ENCODE assay signal across 12 mouse cellular contexts in the genomic region with DNA sequence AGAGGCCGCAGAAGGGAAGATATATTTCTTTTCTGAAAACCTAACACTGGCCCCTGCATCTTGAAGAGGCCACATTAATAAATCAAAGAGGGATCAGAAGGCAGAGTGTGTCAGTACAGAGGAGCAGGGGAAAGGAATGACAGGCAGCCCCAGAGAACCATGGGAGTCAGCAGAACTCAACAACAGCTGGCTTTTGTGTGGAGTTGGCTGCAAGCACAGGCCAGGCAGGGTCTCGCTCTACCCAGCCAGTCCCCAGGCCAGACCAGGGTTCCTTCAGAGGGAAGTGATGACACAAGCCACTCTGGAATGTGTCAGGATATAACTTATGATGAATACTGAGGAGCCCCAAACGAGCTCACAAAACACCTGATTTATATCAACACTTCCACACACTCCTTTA. TPM values are rescaled to one million over a fixed set of nuclear protein-coding genes. Genes with fewer than 3 reads are reported as not detected.
DNase-seq lines count a peak whose midpoint lies in the region; ATAC-seq and TF ChIP-seq lines count a peak whose summit lies in the region.
"Had no signal": no experiment of that assay in that cellular context is flagged by ENCODE, and none has a peak within 500 bp of the region (broad histone marks: within the 10 kb centered on the region; RNA-seq: fewer than 3 reads in every experiment).

No protein-coding gene starts in this region.

- intact Hi-C loops in gastrocnemius, adult 2 months (cut with DNase I), result no loop called here

- peak; percentile 72; the same call in 1 of the 2 replicates for ATAC-seq in lung, embryonic 15.5 days (ENCODE audit: borderline replicate concordance, extremely low read depth, low FRiP score, low TSS enrichment)
- ATAC-seq in limb, embryonic 13.5 days (ENCODE audit: low FRiP score, low read depth), result peak; percentile 61
- peak; percentile 38; the same call in 1 of the 2 replicates for ATAC-seq in stomach, postnatal 0 days (ENCODE audit: low FRiP score, low TSS enrichment)
- ATAC-seq in activated CD4-positive, CD25-positive, alpha-beta regulatory T cell, adult 4 months, result no peak

- no peaks in the 10 kb centered on the region for H3K9me3 ChIP-seq in lung, embryonic 15.5 days
- no peaks in the 10 kb centered on the region for H3K9me3 ChIP-seq in limb, embryonic 13.5 days
- no peaks in the 10 kb centered on the region for H3K9me3 ChIP-seq in stomach, postnatal 0 days (ENCODE audit: control insufficient read depth, low read length)
- H3K9me3 ChIP-seq: liver, embryonic 13.5 days had no signal

- TF ChIP-seq POLR2A in lung, adult 2 months (IDR thresholded peaks at IDR 0.05; ENCODE audit: borderline replicate concordance, extremely low read depth, low read depth, low read length), result no peak

- no peak overlapping the region for H3K9ac ChIP-seq in lung, embryonic 15.5 days
- no peak overlapping the region for H3K9ac ChIP-seq in limb, embryonic 13.5 days
- H3K9ac ChIP-seq in stomach, postnatal 0 days (ENCODE audit: low read length), result no peak overlapping the region
- H3K9ac ChIP-seq: liver, embryonic 13.5 days had no signal

- peaks cover 8% of the 10 kb centered on the region for H3K36me3 ChIP-seq in lung, embryonic 15.5 days
- peaks cover 41% of the 10 kb centered on the region for H3K36me3 ChIP-seq in limb, embryonic 13.5 days
- no peaks in the 10 kb centered on the region for H3K36me3 ChIP-seq in stomach, postnatal 0 days (ENCODE audit: control insufficient read depth, insufficient read depth, low read length)

- 37% methylated on average over 3 of the region's 3 CpGs for WGBS in lung, embryonic 15.5 days
- WGBS in lung, adult 2 months, result 57% methylated on average over 3 of the region's 3 CpGs
- 39% methylated on average over 3 of the region's 3 CpGs for whole genome bisulfite sequencing in limb, embryonic 13.5 days
- 35% methylated on average over 3 of the region's 3 CpGs for WGBS in stomach, postnatal 0 days

- TF ChIP-seq CTCF in lung, adult 2 months (IDR thresholded peaks at IDR 0.05; ENCODE audit: insufficient read depth, low read length), result no peak
- no peak for TF ChIP-seq CTCF in stomach, postnatal 0 days (IDR thresholded peaks at IDR 0.05; ENCODE audit: low read depth)
- TF ChIP-seq CTCF in gastrocnemius, adult 2 months (IDR thresholded peaks at IDR 0.05), result no peak

- H3K27ac ChIP-seq in lung, embryonic 15.5 days, result no peak overlapping the region
- peak overlapping the region; percentile 65 for H3K27ac ChIP-seq in limb, embryonic 13.5 days
- H3K27ac ChIP-seq in stomach, postnatal 0 days (replicated peaks), result no peak overlapping the region
- H3K27ac ChIP-seq in gastrocnemius, adult 2 months, result no peak overlapping the region; the same call in 1 of the 2 replicates
- H3K27ac ChIP-seq: liver, embryonic 13.5 days had no signal

- H3K4me2 ChIP-seq in lung, embryonic 15.5 days, result no peak overlapping the region
- H3K4me2 ChIP-seq in limb, embryonic 13.5 days (replicated peaks), result no peak overlapping the region
- no peak overlapping the region for H3K4me2 ChIP-seq in stomach, postnatal 0 days (replicated peaks; ENCODE audit: low read depth)
- H3K4me2 ChIP-seq: liver, embryonic 13.5 days had no signal

- H3K4me1 ChIP-seq in lung, embryonic 15.5 days, result no peaks in the 10 kb centered on the region
- H3K4me1 ChIP-seq in lung, adult 2 months (ENCODE audit: control insufficient read depth, insufficient read depth, low read length), result no peaks in the 10 kb centered on the region
- peaks cover 20% of the 10 kb centered on the region for H3K4me1 ChIP-seq in limb, embryonic 13.5 days
- H3K4me1 ChIP-seq in stomach, postnatal 0 days (replicated peaks; ENCODE audit: control insufficient read depth, insufficient read depth), result no peaks in the 10 kb centered on the region
- H3K4me1 ChIP-seq: liver, embryonic 13.5 days had no signal

- DNase-seq in lung, adult 2 months, result no peak
- peak; percentile 46 for DNase-seq in kidney, adult 11 months
- DNase-seq in stomach, postnatal 0 days (ENCODE audit: low spot score), result no peak
- no peak for DNase-seq in cerebellum, postnatal 36 days
- no peak for DNase-seq in gastrocnemius, adult 2 months
- DNase-seq: gastrocnemius, postnatal 36 days; liver, embryonic 13.5 days; right cerebral cortex, postnatal 14 days; thymus, postnatal 14 days had no signal

- TF ChIP-seq EP300 in stomach, postnatal 0 days (optimal IDR thresholded peaks at IDR 0.05), result no peak

- no peak overlapping the region for H3K4me3 ChIP-seq in lung, embryonic 15.5 days
- no peak overlapping the region for H3K4me3 ChIP-seq in lung, adult 2 months (replicated peaks; ENCODE audit: extremely low read depth, low read depth, low read length)
- no peak overlapping the region for H3K4me3 ChIP-seq in limb, embryonic 13.5 days
- H3K4me3 ChIP-seq in stomach, postnatal 0 days (ENCODE audit: low read depth, low read length), result no peak overlapping the region
- no peak overlapping the region for H3K4me3 ChIP-seq in gastrocnemius, adult 2 months
- H3K4me3 ChIP-seq: liver, embryonic 13.5 days had no signal

- no peaks in the 10 kb centered on the region for H3K27me3 ChIP-seq in lung, embryonic 15.5 days
- H3K27me3 ChIP-seq in limb, embryonic 13.5 days, result no peaks in the 10 kb centered on the region
- H3K27me3 ChIP-seq in stomach, postnatal 0 days (ENCODE audit: control insufficient read depth, insufficient read depth, low read length), result no peaks in the 10 kb centered on the region
- H3K27me3 ChIP-seq: liver, embryonic 13.5 days had no signal

RNA-seq across cellular contexts. Expression of a gene that starts 11.9 kb away (rescaled TPM):
- 48.4 and 50.2 TPM in 2 replicates for polyA plus RNA-seq in lung, embryonic 15.5 days (2015; fragmentation: Nextera tagmentation; extraction: Ambion mirVana)
- polyA plus RNA-seq in lung, adult 2 months (2012; rRNA removed), result 8.1 and 16.5 TPM in 2 replicates
- polyA plus RNA-seq in limb, embryonic 13.5 days (2015; fragmentation: Nextera tagmentation; extraction: Ambion mirVana), result 59.0 and 67.9 TPM in 2 replicates
- polyA plus RNA-seq in stomach, postnatal 0 days (2015; fragmentation: Nextera tagmentation; extraction: Ambion mirVana), result 30.9 and 31.3 TPM in 2 replicates
- total RNA-seq in gastrocnemius, adult 2 months (2021), result 10 to 100 TPM; 20.7 to 29.4 TPM
- 10 to 100 TPM; 14.1 to 14.3 TPM for polyA plus RNA-seq in activated CD4-positive, CD25-positive, alpha-beta regulatory T cell, adult 4 months (2017; shearing (Covaris generic))
